Mouse (Mus musculus) olfactory bulb, adult 2 months (tissue): Measurements from ENCODE around the gene Dhx34. TPM values are rescaled to one million over a fixed set of nuclear protein-coding genes. Genes with fewer than 3 reads are reported as not detected.
A peak's percentile ranks its signal among the peaks of the same experiment; 100 is the strongest.

Experiments
- H3K27ac ChIP-seq: fragments of 200-500 bp; 2 replicates; pipeline ENCODE4 v1.5.1; 2012; ENCODE audit warnings: low read depth, low read length; ENCODE audit not compliant: insufficient read depth
- H3K4me1 ChIP-seq: fragments of 200-500 bp; 2 replicates; pipeline ENCODE4 v1.6.1; 2012; ENCODE audit warnings: low read length; ENCODE audit not compliant: control insufficient read depth, insufficient read depth
- H3K4me3 ChIP-seq: fragments of 200-500 bp; 2 replicates; pipeline ENCODE4 v1.5.1; 2012; ENCODE audit warnings: mild to moderate bottlenecking, low read depth, low read length, moderate library complexity; ENCODE audit not compliant: insufficient read depth
- CTCF ChIP-seq: fragments of 200-500 bp; IDR thresholded peaks from 2 replicates; pipeline ENCODE4 v1.5.1; 2012; ENCODE audit warnings: low read depth, mild to moderate bottlenecking, low read length, moderate library complexity; ENCODE audit not compliant: insufficient read depth
- POLR2A ChIP-seq: fragments of 200-500 bp; IDR thresholded peaks from 2 replicates; pipeline ENCODE4 v1.6.1; 2012; ENCODE audit warnings: mild to moderate bottlenecking, low read depth, low read length, moderate library complexity; ENCODE audit not compliant: insufficient read depth
- WGBS: fragments of 180-500 bp; shearing (Covaris S2); methylation state at CpG from one replicate; pipeline ENCODE4 v1.1.7; 2018; 5-methylcytosine and 5-hydroxymethylcytosine counted together
- polyA plus RNA-seq: library from polyadenylated mRNA; stranded (reverse); fragments of >200 nt; gene quantifications from 2 replicates; pipeline ENCODE4 v1.2.4, GENCODE M21; 2012; ENCODE audit warnings: low replicate concordance; ENCODE audit not compliant: missing spikeins, insufficient read depth, insufficient read length

The Dhx34 gene
- polyA plus RNA-seq, 1 experiment = not detected

DNA sequence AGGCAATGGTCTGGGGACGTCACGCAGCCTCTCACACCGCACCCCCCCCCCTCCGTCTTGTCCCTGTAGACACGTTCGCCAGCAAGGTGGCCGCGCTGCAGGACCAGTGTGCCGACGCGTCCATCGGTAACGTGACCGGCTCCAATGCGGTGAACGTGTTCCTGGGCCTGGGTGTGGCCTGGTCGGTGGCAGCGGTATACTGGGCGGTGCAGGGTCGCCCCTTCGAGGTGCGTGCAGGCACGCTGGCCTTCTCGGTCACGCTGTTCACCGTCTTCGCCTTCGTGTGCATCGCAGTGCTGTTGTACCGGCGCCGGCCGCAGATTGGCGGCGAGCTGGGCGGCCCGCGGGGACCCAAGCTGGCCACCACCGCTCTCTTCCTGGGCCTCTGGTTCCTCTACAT lies 63.1 kb downstream of the Dhx34 start:
- Histone ChIP-seq H3K27ac (no peak overlapping the region), H3K4me1 (peaks cover 11% of the 10 kb centered on the region; the same call in 1 of the 2 replicates), H3K4me3 (no peak overlapping the region)
- TF ChIP-seq POLR2A = no peak
- no peak for TF ChIP-seq CTCF
- WGBS = 38% methylated on average over 39 of the region's 39 CpGs

DNA sequence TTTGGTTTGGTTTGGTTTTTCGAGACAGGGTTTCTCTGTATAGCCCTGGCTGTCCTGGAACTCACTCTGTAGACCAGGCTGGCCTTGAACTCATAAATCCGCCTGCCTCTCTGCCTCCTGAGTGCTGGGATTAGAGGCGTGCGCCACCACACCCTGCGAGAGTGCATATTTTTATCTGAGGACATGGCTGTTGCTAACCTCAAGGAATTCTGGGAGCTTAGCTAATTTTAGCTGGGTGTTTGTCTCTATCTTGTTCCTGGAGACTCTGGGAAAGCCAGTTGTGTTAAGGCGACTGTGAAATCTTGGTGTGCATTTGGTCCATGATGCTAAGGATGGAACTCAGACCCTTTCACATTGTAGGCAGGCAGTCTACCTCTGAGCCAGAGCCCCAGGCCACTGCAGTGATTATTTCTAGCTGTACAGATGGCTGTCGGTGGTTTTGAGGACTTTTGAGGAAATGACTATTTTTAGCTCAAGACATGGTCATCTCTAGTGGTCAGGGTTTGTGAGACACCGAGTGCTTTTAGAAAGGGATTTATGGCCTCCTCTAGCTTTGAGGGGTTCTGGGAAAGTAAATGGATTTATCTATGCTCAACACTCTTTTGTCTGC lies 65.6 kb downstream of the Dhx34 start:
- TF ChIP-seq CTCF (no peak), POLR2A (no peak)
- Histone ChIP-seq H3K4me1 (peaks cover 11% of the 10 kb centered on the region; the same call in 1 of the 2 replicates), H3K27ac (no peak overlapping the region), H3K4me3 (no peak overlapping the region)
- WGBS = 49% methylated on average over 8 of the region's 8 CpGs

DNA sequence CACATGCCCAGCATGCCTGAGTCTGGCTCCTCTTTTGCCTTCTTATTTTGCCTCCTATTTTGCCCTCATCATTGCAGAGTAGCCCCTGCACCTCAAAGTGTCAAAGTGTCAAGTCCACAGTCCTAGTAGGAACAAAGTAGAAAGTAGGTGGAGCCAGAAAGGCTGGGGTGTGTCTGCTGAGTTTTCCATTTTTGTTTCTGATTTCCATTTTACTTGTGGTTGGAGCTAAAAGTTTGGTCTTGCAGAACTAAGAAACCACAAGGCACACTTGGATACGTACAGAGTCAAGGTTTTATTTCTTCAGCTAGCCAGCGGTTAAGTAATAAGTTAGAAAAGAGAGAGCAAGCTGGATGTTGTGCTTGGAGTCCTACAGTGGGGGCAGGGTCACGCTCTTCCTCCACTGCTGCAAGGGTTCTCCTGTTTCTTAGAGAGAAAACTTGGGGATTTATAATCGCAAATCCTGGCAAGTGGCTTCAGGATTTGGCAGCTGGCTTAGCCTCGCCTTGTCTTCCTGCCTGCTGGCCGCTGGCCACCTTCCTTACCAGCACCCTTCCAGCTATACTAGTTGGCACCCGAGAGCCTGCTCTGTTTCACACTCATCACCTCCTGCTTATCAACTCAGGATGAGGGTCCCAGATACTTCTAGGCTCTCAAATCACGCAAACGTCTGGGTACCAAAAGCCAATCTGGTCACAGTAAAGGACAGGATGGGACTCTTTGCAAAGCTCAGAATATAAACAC lies 66.5 kb downstream of the Dhx34 start:
- WGBS = 48% methylated on average over 9 of the region's 9 CpGs
- Histone ChIP-seq H3K27ac (no peak overlapping the region), H3K4me1 (peaks cover 11% of the 10 kb centered on the region; the same call in 1 of the 2 replicates), H3K4me3 (no peak overlapping the region)
- TF ChIP-seq POLR2A (no peak), CTCF (no peak)

DNA sequence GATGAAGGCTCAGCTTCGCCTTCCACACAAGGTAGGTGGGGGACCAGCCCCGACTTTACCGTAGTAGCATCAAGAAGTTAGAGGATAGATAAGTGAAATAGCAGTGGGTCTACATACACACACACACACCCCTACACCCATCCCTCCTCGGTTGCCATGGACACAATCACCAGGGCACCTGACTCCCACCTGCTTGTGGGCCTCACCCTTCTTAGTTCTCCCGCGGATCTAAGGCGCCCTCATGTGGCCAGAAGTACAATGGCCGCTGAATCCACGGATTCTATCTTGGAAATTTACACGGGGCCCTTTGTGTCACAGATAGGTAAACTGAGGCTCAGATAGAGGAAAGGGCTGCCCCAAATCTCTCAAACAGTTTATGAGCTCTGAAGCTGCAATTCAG lies 68.3 kb downstream of the Dhx34 start:
- no peak overlapping the region for H3K27ac ChIP-seq

DNA sequence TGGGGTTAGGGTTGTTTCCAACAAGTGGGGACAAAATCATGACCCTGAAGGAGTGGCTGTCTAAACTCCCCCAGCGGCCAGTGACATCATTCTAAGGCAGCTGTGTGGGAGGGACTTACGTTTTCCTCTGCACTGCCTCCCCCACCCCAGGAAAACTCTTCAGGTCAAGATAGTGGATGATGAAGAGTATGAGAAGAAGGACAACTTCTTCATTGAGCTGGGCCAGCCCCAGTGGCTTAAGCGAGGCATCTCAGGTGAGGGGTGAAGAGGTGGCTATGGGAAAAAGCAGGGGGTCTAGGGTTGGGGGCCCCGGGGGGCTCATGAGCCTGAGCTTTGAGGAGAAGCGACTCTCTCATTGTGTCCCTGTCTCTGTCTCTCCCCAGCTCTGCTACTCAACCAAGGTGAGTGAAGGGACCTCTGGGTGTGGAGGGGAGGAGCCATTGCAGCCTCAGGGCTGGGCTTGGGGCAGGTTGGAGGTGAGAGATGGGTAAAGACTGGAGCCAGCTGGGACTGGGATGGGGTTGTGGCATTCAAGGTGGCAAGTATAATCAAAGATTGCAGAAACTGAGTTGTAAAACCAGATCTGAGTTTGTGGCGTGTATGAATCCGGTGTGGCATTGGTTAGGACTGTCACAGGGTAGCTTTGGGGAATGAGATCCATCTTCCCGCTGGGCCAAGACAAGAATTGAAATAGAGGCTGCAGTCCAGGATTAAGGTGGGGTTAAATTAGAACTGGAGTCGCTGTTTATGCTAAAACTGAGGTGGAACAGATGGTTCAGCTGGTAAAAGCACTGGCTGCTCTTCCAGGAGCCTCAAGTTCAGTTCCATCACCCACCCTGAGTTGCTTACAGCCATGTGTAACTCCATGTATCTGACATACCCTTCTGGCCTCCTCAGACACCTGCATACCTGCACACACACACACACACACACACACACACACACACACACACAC lies 71.4 kb downstream of the Dhx34 start:
- TF ChIP-seq CTCF = no peak
- TF ChIP-seq POLR2A = no peak
- WGBS = 80% methylated on average over 9 of the region's 9 CpGs
- Histone ChIP-seq H3K4me1 (peaks cover 26% of the 10 kb centered on the region), H3K27ac (no peak overlapping the region), H3K4me3 (no peak overlapping the region)

More for the DNA sequence above, 68.3 kb downstream of the Dhx34 start:
- H3K4me3 ChIP-seq = no peak overlapping the region
- 19% methylated on average over 10 of the region's 10 CpGs for WGBS
- TF ChIP-seq POLR2A (no peak), CTCF (peak; percentile 92)
- H3K4me1 ChIP-seq = peaks cover 14% of the 10 kb centered on the region

DNA sequence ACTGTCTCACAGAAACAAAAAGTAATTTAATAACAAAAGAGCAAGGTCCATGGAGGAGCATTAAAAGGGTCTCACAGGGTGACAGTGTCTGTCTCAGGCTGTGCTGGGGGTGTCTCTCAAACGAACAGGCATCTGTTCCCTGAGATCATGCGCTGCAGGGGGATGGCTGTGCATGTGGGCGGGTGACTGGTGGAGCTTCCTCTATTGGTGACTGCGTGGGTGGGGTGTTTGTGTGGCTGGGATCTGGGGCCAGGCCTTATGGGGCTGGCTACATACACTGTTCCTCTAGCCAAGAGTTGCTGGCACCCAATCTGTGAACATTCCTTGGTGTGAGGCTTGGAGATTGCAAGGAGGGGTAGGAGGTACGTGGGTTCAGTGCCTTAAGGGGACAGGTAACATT lies 72.6 kb downstream of the Dhx34 start:
- H3K27ac ChIP-seq = no peak overlapping the region
- TF ChIP-seq CTCF (no peak), POLR2A (no peak)
- no peak overlapping the region for H3K4me3 ChIP-seq
- 38% methylated on average over 5 of the region's 5 CpGs for WGBS
- peaks cover 28% of the 10 kb centered on the region for H3K4me1 ChIP-seq

DNA sequence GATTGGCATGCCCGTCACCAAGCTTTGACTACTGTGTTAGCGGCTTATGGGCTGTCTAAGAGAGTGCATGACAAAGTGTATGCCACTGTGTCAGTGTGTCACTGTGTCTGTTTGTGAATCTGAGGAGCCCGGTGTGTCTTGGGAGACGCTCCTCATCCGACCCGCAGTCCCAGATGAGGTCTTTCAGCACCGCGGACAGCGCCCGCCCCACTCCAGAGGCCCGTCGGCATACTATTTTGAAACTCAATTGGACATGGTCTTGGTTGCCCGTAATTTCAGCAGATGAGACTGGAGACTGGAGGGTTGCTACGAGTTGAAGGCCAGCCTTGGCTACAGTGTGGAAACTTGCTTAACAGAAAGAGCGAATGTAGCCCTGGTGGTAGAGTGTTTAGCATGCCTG lies 74.2 kb downstream of the Dhx34 start:
- peaks cover 28% of the 10 kb centered on the region for H3K4me1 ChIP-seq
- no peak overlapping the region for H3K4me3 ChIP-seq
- H3K27ac ChIP-seq = no peak overlapping the region
- no peak for TF ChIP-seq POLR2A
- TF ChIP-seq CTCF = no peak
- 32% methylated on average over 15 of the region's 15 CpGs for WGBS

Other genes with a start within 250 kb of the Dhx34 start
- not detected in 2 replicates for gene Bicra, start 174.1 kb downstream of the Dhx34 start, polyA plus RNA-seq
- gene Zfp541, start 160.2 kb downstream of the Dhx34 start, polyA plus RNA-seq = not detected in 2 replicates
- not detected in 2 replicates for gene Napa, start 123.6 kb downstream of the Dhx34 start, polyA plus RNA-seq
- not detected in 2 replicates for gene Kptn, start 102.1 kb downstream of the Dhx34 start, polyA plus RNA-seq
- gene Slc8a2, start 92.2 kb downstream of the Dhx34 start, polyA plus RNA-seq = not detected in 2 replicates
- gene Meis3, start 46.9 kb downstream of the Dhx34 start, polyA plus RNA-seq = not detected in 2 replicates
- gene C5ar2, start 22.1 kb upstream of the Dhx34 start, polyA plus RNA-seq = not detected in 2 replicates
- not detected in 2 replicates for gene C5ar1, start 37.5 kb upstream of the Dhx34 start, polyA plus RNA-seq
- not detected in 2 replicates for gene Inafm1, start 51.6 kb upstream of the Dhx34 start, polyA plus RNA-seq
- gene Ccdc9, start 64.8 kb upstream of the Dhx34 start, polyA plus RNA-seq = not detected in 2 replicates
- not detected in 2 replicates for gene Bbc3, start 86.4 kb upstream of the Dhx34 start, polyA plus RNA-seq
- gene Sae1, start 165.8 kb upstream of the Dhx34 start, polyA plus RNA-seq = not detected in 2 replicates
- gene Zc3h4, start 178.9 kb upstream of the Dhx34 start, polyA plus RNA-seq = 372 TPM in 1 of 2 replicates, not detected in the other
- not detected in 2 replicates for gene Tmem160, start 230.7 kb upstream of the Dhx34 start, polyA plus RNA-seq